Mouse (Mus musculus): ENCODE measurements around the gene Dock10. TPM values are rescaled to one million over a fixed set of nuclear protein-coding genes. Genes with fewer than 3 reads are reported as not detected.

Gene Dock10
- total RNA-seq, 2 experiments from 2014 or later: 19.1 to 23.3 TPM

DNA sequence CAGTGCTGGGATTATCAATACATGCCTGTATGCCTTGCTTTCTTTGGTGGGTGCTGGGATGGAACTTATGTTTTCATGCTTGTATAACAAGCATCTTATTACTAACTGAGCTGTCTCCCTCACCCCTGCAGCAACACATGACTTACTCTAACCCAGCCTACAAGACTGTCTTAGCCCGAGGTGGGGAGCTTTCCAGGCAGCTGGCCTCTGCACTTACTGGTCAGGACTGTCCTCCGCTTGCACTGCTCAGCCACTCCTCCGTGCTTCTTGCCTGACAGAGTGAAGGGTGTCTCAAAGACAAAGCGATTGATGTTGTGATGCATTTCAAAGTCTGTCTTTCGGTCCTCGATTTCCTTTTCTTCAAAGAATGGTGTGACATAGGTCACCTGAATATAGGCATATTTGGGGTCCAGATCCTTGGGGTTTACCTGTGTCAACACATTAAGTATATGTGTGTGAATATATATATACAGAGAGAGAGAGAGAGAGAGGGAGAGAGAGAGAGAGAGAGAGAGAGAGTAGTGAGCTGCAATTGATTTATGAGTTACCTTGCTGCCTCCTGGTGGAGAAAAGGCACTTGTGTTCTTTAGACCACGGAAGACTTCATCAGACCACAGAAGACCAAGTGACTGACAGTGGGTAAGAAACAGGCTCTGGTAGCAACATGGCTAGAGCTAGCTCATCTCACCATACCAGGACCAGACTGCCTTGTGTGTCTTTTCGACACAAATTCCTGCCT, 245.9 kb downstream of the Dock10 start:
- peak; percentile 55 to 56 for DNase-seq (ENCODE audit: low spot score in 2 of 2)
- intact Hi-C loops (cut with DNase I): loop anchor here (2.0 to 10.0 kb wide), 4 partner anchors 212 to 725 kb away; no protein-coding TSS in a partner anchor

DNA sequence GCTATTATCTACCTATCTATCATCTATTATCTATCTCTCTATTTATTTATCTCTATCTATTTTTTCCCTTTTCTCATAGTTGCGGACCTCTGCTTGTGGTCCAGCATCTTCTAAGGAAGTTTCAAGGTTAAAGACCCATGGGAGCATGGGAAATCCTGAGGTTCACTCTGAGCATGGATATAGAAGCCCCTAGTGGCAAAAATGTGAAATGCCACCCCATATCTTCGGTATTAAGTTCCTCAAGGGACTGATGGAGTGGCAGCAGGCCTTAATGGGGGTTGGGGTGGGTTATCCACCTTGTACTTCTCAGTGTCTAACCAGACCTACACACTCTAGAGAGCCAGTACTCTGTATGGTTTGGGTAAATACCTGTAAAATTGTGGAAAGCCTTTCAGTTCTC, 253.6 kb downstream of the Dock10 start:
- no peak for DNase-seq (ENCODE audit: low spot score in 2 of 2)
- intact Hi-C loops (cut with DNase I): no loop called here

DNA sequence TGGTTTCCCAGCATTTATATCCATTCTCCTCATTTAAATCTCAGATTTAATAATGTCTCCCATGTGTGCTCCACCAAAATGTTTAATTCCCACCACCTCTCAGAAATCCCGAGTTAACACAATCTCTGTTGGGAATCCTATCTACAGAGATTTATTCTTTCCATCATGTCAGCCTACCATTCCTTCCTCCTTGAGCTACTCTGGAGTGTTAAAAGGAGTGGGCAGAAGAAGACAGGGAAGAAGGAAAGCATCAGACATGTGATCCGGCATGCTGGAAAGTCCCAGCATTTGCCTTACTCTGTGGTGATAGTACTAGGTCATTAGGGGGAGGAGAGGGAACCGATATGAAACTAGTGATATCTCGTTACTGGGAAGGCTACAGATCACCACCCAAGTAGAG, 254.2 kb downstream of the Dock10 start:
- no peak for DNase-seq (ENCODE audit: low spot score in 2 of 2)
- intact Hi-C loops (cut with DNase I): no loop called here

DNA sequence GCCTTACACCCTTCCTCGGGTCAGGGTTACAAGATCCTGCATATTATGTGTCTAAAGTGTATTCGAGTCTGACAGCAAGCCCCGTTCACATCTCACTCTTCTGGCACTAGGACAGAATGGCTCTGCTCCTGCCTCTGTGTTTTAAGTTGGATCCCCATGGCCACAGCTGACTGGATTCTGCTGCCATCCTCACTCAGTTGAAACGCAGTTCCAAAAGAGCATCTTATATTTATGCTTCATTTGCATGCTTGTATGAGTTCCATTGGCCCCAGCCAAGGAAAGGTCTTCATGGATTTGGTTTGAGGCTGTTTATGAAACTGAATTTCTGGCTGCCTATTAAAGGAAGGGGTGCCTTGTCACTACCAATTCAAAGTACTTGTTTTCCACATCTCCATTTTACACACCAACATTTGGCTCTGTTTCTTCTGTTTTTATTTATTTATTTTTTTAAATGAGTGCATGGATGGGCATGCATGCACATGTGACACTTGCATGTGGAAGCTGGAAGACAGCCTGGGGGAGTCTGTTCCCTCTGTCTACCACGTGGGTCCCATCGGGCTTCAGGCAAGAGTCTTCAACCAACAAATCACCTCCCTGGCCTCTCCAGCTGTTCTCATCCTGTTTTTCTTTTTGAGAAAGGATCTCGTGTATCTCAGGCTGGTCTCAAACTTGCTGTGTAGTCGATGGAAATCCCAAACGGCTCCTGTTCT, 255.7 kb downstream of the Dock10 start:
- intact Hi-C loops (cut with DNase I): no loop called here
- no peak for DNase-seq (ENCODE audit: low spot score in 2 of 2)

DNA sequence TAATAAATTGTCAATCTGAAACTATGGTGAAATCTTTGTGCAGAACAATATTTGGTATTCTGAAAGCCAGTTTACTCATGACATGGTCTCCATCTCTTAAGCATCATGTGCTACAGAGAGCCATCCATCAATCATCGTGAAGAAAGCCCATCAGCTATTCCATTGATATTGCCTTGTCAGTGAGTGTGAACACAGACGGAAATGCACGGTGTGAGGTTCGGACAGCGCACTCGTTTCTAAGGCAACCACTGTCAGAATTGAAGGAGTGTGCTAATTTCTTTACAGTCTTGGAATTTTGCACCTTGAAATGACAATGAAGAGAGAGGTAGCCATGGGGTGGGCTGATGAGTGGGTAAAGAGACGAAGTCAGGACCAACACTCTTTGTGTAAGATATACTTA, 259.1 kb downstream of the Dock10 start:
- intact Hi-C loops (cut with DNase I): no loop called here
- DNase-seq (ENCODE audit: low spot score in 2 of 2): no peak

DNA sequence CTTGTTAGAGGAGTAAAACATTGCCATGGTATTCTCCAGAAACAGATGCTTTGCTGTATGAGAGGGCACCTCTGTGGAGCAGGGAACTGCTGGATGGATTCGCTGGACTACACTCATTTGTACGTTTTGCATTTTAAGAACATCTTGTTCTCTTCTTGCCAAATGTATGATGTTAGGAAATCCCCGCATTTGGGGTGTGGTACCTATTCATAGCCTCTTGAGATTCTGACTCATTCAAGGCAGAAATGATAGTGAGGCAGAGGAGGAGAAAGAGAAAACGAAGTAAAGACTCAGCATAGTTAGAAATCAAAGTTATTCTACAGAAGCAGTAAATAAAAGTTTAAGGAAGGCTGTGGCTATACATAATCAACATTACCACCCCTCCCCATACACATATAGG, 262.0 kb downstream of the Dock10 start:
- DNase-seq (ENCODE audit: low spot score in 2 of 2): peak in 1 of 2 experiments; percentile 41
- intact Hi-C loops (cut with DNase I): no loop called here

DNA sequence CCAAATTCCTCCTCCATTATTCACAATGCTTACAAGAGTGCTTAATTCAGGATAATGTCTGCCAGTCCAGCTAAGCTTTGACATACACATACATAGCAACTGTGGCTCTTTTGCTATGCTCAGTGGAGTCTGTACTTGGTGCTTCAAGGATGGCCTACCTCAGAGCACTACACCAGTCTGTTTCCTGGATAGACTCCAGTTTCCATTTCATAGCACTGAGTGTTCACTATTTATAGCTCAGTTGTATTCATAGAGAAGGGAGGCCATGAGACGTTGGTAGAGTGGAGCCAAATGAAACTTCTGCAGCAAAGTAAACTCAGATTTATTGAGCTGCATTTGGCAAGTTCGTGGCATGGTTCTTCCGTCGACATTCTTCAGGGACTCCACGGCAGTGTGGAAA, 274.9 kb downstream of the Dock10 start:
- DNase-seq (ENCODE audit: low spot score in 2 of 2): peak in 1 of 2 experiments; percentile 32
- intact Hi-C loops (cut with DNase I): no loop called here

DNA sequence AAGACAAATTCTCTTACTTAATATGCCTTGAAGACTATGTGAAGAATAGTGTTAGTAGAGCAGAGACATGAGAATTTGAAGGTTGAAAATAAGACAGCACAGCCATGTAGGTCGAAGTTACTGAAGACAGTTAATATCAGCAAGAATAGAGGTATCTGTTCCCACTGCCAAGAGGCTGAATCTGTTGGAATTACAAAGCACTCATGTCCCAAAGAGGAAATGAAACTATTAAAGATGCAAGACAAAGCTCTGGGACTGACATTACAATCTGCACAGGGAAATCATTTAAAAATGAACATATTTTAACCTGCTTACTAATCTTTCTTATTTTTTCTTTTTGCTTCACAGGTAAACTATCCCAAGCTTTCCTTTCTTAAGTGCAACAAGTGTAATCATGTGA, 283.4 kb downstream of the Dock10 start:
- intact Hi-C loops (cut with DNase I): no loop called here
- no peak for DNase-seq (ENCODE audit: low spot score in 2 of 2)

DNA sequence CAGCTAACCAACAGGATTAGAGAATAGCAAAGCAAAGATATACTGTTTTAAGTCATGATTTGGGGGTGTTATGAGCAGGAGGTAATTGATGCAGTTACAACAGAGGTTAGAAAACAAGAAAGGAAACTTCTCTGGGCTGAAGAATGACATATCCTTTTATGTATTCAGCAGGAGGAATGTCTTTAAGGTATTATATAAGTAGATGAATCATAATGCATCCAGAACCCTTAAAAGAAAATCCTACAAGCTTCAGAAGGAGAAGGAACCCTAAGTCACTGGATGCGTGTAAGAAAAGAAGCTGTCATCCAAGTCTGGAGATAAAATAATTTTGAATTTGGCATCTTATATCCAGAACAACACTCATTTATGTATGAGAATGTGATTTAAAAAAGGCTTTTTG, 285.9 kb downstream of the Dock10 start:
- no peak for DNase-seq (ENCODE audit: low spot score in 2 of 2)
- intact Hi-C loops (cut with DNase I): no loop called here

DNA sequence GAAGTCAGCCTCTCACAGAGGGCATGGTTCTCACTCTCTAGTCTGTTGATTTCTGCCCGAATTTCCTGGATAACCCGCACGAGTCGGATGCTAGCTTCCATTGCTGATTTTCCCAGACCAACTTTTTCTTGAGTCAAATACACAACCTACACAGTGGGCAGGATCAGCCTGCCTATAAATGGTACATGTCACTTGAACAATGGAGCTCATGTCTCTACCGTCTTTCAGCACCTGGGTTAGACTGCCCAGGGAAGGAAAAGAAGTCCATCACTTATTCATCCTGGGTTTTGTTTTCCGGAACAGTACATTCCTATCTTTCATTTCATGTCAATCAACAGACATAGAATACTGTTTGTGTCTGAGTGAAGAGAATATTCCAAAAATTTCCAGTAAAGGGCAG, 297.0 kb downstream of the Dock10 start, which contains the start of gene Gm45261:
Gm45261 (minus strand) TSS at position 101 of the 400 bp plus-strand sequence.
- intact Hi-C loops (cut with DNase I): no loop called here
- DNase-seq (ENCODE audit: low spot score in 2 of 2): no peak

DNA sequence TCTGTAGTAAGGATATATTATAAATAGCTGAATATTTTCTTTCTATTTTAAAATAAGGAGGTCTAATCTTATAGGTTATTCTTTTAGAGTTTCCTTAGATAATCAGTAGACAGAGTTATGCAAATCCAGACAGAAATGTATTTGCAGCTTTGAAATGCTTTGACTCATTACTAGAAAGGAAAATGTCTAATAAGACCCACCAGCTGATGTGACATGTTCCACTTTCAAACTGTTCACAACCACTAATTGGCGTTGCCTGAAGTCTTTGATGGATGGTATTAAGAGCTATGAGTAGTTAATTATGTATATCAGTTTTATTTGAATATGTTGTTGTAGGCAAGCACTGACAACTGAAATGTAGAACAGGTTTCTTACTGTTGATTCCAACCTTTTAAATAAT, 298.4 kb downstream of the Dock10 start:
- intact Hi-C loops (cut with DNase I): no loop called here
- DNase-seq (ENCODE audit: low spot score in 2 of 2): no peak

DNA sequence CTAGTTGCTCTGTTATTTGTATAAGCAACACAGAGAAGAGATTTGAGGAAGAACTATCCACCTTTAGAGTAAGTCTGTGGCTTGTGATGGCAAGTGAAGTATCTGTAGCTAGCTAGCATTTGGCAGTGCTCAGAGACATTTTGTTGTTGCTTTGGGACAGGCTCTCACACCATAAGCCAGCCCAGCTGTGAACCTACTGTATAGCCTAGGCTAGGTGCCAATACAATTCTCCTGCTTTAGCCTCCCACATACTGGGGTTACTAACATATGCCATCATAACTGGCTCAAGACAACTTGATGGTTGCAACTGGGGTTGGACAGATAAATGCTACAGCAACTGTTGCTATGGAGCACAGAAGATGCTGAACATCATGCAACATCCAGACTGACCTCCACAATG, 298.9 kb downstream of the Dock10 start:
- DNase-seq (ENCODE audit: low spot score in 2 of 2): no peak
- intact Hi-C loops (cut with DNase I): no loop called here

DNA sequence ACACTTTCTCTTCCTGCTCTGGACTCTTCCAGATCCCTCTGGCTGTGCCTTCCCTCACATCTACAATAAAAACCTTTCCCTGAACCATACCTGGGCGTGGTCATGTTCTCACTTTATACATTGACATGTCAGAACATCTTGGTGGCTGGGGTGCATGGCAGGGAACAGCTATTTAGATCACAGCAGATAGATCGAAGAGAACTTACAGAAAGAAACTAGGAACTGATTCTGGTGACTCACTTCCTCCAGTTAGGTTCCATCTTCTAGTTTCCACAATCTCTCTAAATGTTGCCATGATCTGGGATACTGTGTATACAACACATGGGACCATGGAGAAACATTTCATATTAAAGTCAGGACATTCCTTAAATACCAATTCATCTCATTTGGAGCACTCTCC, 304.4 kb downstream of the Dock10 start:
- intact Hi-C loops (cut with DNase I): no loop called here
- no peak for DNase-seq (ENCODE audit: low spot score in 2 of 2)

DNA sequence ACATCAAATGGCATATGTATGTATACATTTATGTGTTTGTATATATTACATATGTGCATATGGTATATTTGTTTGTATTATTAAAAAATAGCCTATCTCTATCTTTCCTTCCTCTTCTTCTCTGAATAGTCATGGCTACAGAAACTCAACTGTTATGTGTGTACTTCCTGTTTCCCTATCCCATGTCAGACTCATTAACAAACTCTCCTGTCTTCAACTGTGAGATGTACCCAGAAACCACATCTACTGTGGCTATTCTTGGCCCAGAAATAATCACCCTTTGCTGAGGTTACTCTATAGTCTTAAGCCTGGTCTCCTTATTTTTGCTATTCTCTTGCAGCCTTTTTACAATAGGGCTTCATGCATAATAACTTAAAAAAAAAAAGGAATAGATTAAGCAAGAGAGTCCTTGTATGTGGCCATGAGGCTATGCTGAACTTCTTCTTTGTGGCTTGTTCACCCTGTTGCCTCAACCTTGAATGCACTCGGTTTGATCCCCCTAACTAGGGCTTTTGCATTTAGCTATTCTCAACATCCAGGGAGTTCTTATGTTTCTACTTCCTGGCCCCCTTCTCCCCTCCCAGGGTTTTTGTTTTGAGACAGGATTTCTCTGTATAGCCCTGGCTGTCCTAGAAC, 306.3 kb downstream of the Dock10 start:
- no peak for DNase-seq (ENCODE audit: low spot score in 2 of 2)
- intact Hi-C loops (cut with DNase I): no loop called here

Data from left cerebral cortex, postnatal 14 days (tissue).